Mouse (Mus musculus): ENCODE results near the gene Parp12. TPM values are rescaled to one million over a fixed set of nuclear protein-coding genes. Genes with fewer than 3 reads are reported as not detected.

Parp12 gene
- polyA plus RNA-seq, 1 experiment from 2014 or later, result 1.6 TPM

GRCm38 (mm10) chr6:39104631-39105030, 13.5 kb downstream of the Parp12 start:
- Histone ChIP-seq H3K27me3 (ENCODE audit: low read depth, poor library complexity, severe bottlenecking) (no peaks in the 10 kb centered on the region), H3K27ac (no peak overlapping the region), H3K4me1 (no peaks in the 10 kb centered on the region), H3K9me3 (replicated peaks) (no peaks in the 10 kb centered on the region), H3K4me3 (no peak overlapping the region), H3K36me3 (no peaks in the 10 kb centered on the region)
- no peak for DNase-seq (ENCODE audit: low spot score)
- 85% methylated on average over 4 of the region's 4 CpGs for WGBS

- DNase-seq (ENCODE audit: low spot score), result no peak
- H3K4me1 ChIP-seq, result peaks cover 5% of the 10 kb centered on the region; the same call in 1 of the 2 replicates
Observed at GRCm38 (mm10) chr6:39076498-39076897, 41.7 kb downstream of the Parp12 start.

DNA sequence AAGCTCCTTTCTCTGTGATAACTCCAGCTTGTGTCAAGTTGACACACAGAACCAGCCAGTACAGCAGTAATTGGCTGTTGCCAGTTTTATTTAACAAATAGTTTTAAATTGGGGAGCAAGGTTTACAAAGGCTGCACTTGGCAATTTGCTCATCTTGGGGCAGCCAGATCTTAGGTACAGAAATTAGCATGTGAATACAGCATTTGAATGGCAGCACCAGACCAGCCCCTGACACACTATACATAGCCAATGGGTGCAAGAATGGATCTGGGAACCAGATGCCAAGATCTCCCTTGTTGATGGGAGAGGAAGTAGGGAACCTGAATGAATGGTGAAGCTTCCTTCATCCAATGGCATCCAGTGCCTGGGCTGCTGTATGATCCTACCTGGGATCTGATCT, 44.0 kb downstream of the Parp12 start:
- Histone ChIP-seq H3K36me3 (no peaks in the 10 kb centered on the region), H3K4me1 (peaks cover 5% of the 10 kb centered on the region; the same call in 1 of the 2 replicates), H3K27ac (no peak overlapping the region), H3K4me3 (no peak overlapping the region), H3K27me3 (ENCODE audit: low read depth, poor library complexity, severe bottlenecking) (no peaks in the 10 kb centered on the region), H3K9me3 (replicated peaks) (no peaks in the 10 kb centered on the region)
- no peak for DNase-seq (ENCODE audit: low spot score)

More at GRCm38 (mm10) chr6:39076498-39076897, 41.7 kb downstream of the Parp12 start:
- Histone ChIP-seq H3K27ac (no peak overlapping the region), H3K4me3 (no peak overlapping the region), H3K36me3 (no peaks in the 10 kb centered on the region), H3K27me3 (ENCODE audit: low read depth, poor library complexity, severe bottlenecking) (no peaks in the 10 kb centered on the region), H3K9me3 (replicated peaks) (no peaks in the 10 kb centered on the region)

GRCm38 (mm10) chr6:39072664-39073063, 45.5 kb downstream of the Parp12 start:
- DNase-seq (ENCODE audit: low spot score), result no peak
- Histone ChIP-seq H3K9me3 (replicated peaks) (no peaks in the 10 kb centered on the region), H3K36me3 (no peaks in the 10 kb centered on the region), H3K27me3 (ENCODE audit: low read depth, poor library complexity, severe bottlenecking) (no peaks in the 10 kb centered on the region), H3K4me1 (peaks cover 5% of the 10 kb centered on the region; the same call in 1 of the 2 replicates), H3K4me3 (no peak overlapping the region), H3K27ac (no peak overlapping the region)
- WGBS, result 72% methylated on average over 5 of the region's 5 CpGs

DNA sequence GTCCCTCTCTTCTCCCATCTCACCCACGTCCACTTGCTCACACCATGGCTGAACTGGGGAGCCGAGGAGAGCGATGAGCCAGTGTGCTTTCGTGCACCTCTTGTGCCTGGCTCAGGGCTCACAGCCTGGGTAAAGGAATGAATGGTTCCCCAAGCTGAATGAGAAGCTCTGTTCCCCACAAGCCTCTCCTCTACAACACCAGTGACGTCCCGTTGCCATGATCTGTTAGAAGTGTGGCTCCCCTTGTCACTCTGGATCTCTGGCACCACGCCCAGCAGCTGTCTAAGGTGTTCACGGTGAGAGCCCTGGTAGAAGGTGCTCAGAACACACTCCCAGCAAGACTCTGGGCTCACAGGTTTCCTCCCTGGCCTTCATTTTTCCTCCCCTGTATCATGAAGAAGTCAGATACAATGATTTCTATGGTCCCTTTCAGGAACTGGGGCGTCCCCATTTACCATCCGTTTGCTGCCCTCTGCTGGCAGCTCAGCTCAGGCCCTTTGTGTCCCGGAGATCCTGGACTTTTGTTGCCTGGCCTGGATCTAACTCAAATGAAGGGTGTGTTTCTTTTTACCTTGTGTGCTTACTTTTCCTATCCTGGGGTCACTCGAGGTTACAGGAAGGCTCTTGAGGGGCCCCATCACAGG, 51.1 kb downstream of the Parp12 start:
- H3K27me3 ChIP-seq (ENCODE audit: low read depth, poor library complexity, severe bottlenecking), result no peaks in the 10 kb centered on the region
- no peaks in the 10 kb centered on the region for H3K9me3 ChIP-seq (replicated peaks)
- WGBS, result 52% methylated on average over 12 of the region's 12 CpGs
- H3K36me3 ChIP-seq, result no peaks in the 10 kb centered on the region
- peaks cover 6% of the 10 kb centered on the region; the same call in 1 of the 2 replicates for H3K4me1 ChIP-seq
- DNase-seq (ENCODE audit: low spot score), result peak; percentile 90
- 0 out of 2 replicates have a peak overlapping the region, but pooled peaks have one; percentile 31 for H3K27ac ChIP-seq
- no peak overlapping the region for H3K4me3 ChIP-seq

DNA sequence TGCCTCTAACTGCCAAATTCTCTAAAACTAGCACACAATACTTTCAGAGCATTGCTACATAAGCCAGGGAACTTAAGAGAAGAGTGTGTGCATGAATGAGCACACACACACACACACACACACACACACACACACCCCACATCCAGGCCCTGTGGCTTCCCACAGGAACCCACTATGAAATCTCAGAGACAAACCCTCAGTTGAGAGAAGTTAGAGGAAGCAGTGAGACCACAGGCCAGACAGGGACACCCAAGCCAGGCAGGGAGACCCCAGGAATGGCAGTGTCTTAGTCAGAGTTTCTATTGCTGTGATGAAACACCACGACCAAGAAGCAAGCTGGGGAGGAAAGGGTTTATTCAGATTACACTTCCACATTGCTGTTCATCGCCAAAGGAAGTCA, 54.6 kb downstream of the Parp12 start:
- WGBS, result 61% methylated on average over 2 of the region's 2 CpGs
- Histone ChIP-seq H3K27me3 (ENCODE audit: low read depth, poor library complexity, severe bottlenecking) (no peaks in the 10 kb centered on the region), H3K4me3 (no peak overlapping the region), H3K27ac (no peak overlapping the region), H3K9me3 (replicated peaks) (no peaks in the 10 kb centered on the region), H3K4me1 (peaks cover 25% of the 10 kb centered on the region), H3K36me3 (no peaks in the 10 kb centered on the region)
- no peak for DNase-seq (ENCODE audit: low spot score)

- Histone ChIP-seq H3K27me3 (ENCODE audit: low read depth, poor library complexity, severe bottlenecking) (no peaks in the 10 kb centered on the region), H3K36me3 (no peaks in the 10 kb centered on the region), H3K4me3 (no peak overlapping the region), H3K4me1 (peaks cover 20% of the 10 kb centered on the region), H3K27ac (no peak overlapping the region), H3K9me3 (replicated peaks) (no peaks in the 10 kb centered on the region)
- no peak for DNase-seq (ENCODE audit: low spot score)
- WGBS, result 63% methylated on average over 4 of the region's 4 CpGs
Observed at GRCm38 (mm10) chr6:39061180-39061579, 57.0 kb downstream of the Parp12 start.

- Histone ChIP-seq H3K36me3 (no peaks in the 10 kb centered on the region), H3K4me3 (no peak overlapping the region), H3K9me3 (replicated peaks) (no peaks in the 10 kb centered on the region), H3K27ac (no peak overlapping the region), H3K4me1 (peaks cover 31% of the 10 kb centered on the region), H3K27me3 (ENCODE audit: low read depth, poor library complexity, severe bottlenecking) (no peaks in the 10 kb centered on the region)
- 72% methylated on average over 12 of the region's 12 CpGs for WGBS
- DNase-seq (ENCODE audit: low spot score), result no peak
Observed at GRCm38 (mm10) chr6:39059547-39060497, 58.3 kb downstream of the Parp12 start.

- DNase-seq (ENCODE audit: low spot score), result no peak
- Histone ChIP-seq H3K36me3 (no peaks in the 10 kb centered on the region), H3K4me3 (no peak overlapping the region), H3K27ac (no peak overlapping the region), H3K9me3 (replicated peaks) (no peaks in the 10 kb centered on the region), H3K4me1 (peaks cover 40% of the 10 kb centered on the region), H3K27me3 (ENCODE audit: low read depth, poor library complexity, severe bottlenecking) (no peaks in the 10 kb centered on the region)
- WGBS, result 62% methylated on average over 3 of the region's 3 CpGs
Observed at GRCm38 (mm10) chr6:39058936-39059335, 59.2 kb downstream of the Parp12 start.

GRCm38 (mm10) chr6:39058389-39058788, 59.8 kb downstream of the Parp12 start:
- Histone ChIP-seq H3K36me3 (no peaks in the 10 kb centered on the region), H3K9me3 (replicated peaks) (no peaks in the 10 kb centered on the region), H3K27me3 (ENCODE audit: low read depth, poor library complexity, severe bottlenecking) (no peaks in the 10 kb centered on the region), H3K27ac (no peak overlapping the region), H3K4me1 (peaks cover 40% of the 10 kb centered on the region), H3K4me3 (no peak overlapping the region)
- DNase-seq (ENCODE audit: low spot score), result peak; percentile 42
- WGBS, result 57% methylated on average over 3 of the region's 3 CpGs

DNA sequence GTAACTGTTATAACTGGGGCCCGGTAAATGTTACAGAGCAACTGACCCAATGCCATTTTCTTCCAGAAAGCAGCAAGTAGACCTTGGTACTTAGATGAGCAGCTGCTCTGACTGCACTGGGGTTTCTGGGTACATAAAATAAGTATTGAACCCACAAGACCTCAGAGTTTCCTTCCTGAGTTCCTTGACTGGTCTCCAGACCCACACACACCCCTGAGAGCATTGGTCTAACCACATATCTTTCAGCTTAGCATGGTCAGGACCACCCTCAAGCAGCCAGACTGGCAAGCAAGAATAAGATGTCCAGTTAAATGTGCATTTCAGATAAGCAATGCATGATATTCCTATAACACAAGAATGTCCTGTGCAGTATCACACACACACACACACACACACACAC, 61.0 kb downstream of the Parp12 start:
- Histone ChIP-seq H3K36me3 (no peaks in the 10 kb centered on the region), H3K9me3 (replicated peaks) (no peaks in the 10 kb centered on the region), H3K4me3 (no peak overlapping the region), H3K4me1 (peaks cover 40% of the 10 kb centered on the region), H3K27me3 (ENCODE audit: low read depth, poor library complexity, severe bottlenecking) (no peaks in the 10 kb centered on the region), H3K27ac (no peak overlapping the region)
- 96% methylated on average over 1 of the region's 1 CpGs for WGBS
- DNase-seq (ENCODE audit: low spot score), result no peak

GRCm38 (mm10) chr6:39055831-39056261, 62.3 kb downstream of the Parp12 start:
- no peak for DNase-seq (ENCODE audit: low spot score)
- 70% methylated on average over 7 of the region's 7 CpGs for WGBS
- H3K27ac ChIP-seq, result peak overlapping the region; percentile 61; the same call in 1 of the 2 replicates
- no peaks in the 10 kb centered on the region for H3K36me3 ChIP-seq
- no peak overlapping the region for H3K4me3 ChIP-seq
- H3K4me1 ChIP-seq, result peaks cover 35% of the 10 kb centered on the region
- no peaks in the 10 kb centered on the region for H3K9me3 ChIP-seq (replicated peaks)
- H3K27me3 ChIP-seq (ENCODE audit: low read depth, poor library complexity, severe bottlenecking), result no peaks in the 10 kb centered on the region

DNA sequence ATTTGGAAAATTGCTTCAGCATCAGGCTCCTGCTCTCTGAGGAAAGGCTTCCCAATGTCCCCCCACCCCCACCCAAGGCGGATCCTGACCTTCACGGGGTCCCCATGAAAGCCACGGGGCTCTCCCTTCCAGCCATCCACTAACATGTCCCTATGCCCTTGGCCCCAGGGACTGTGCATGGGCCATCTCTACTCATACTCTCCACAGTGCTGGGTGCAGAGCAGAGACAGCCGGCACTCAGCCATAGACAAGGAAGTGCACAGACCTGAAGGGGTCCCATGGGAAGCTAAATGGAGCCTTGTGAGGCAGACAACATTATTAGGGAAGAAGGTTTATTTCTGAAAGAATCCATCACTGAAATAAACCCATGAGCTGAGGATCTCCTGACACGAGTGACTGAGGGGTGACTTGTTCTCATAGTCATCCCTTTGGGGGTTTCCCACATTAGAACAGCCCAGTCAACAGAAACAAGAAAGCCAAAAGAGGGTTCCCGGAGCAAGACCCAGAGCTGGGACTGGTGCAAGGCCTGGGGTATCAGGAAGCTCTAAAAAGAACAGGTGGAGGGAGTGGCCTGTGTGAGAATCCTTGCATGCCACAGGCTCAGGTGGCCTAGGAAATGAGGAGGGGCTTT, 63.2 kb downstream of the Parp12 start:
- peaks cover 29% of the 10 kb centered on the region for H3K4me1 ChIP-seq
- no peak overlapping the region for H3K4me3 ChIP-seq
- H3K9me3 ChIP-seq (replicated peaks), result no peaks in the 10 kb centered on the region
- no peak for DNase-seq (ENCODE audit: low spot score)
- 79% methylated on average over 6 of the region's 6 CpGs for WGBS
- H3K36me3 ChIP-seq, result no peaks in the 10 kb centered on the region
- peak overlapping the region; percentile 61; the same call in 1 of the 2 replicates for H3K27ac ChIP-seq
- no peaks in the 10 kb centered on the region for H3K27me3 ChIP-seq (ENCODE audit: low read depth, poor library complexity, severe bottlenecking)

All from limb, embryonic 10.5 days (tissue).